Mouse (Mus musculus) spleen, adult 2 months (tissue): ENCODE measurements around the gene Pdlim7. TPM values are rescaled to one million over a fixed set of nuclear protein-coding genes. Genes with fewer than 3 reads are reported as not detected.

ENCODE experiments used
- DNase-seq, 2 experiments: peaks; one replicate each; pipeline versions ENCODE4 v3.0.0 to v3.0.0-alpha.2; 2012 to 2021; ENCODE audit warnings: low spot score in 2 of 2, low read depth in 1 of 2
- H3K27ac ChIP-seq: fragments of 200-500 bp; 2 replicates; pipeline ENCODE4 v1.5.1; 2012; ENCODE audit warnings: low read length, inconsistent platforms; ENCODE audit not compliant: insufficient read depth
- H3K27me3 ChIP-seq: fragments of 200-500 bp; 2 replicates; pipeline ENCODE4 v1.6.1; 2012; ENCODE audit warnings: mild to moderate bottlenecking, moderate library complexity, low read length, inconsistent platforms; ENCODE audit not compliant: control insufficient read depth, insufficient read depth
- H3K36me3 ChIP-seq: fragments of 200-500 bp; 2 replicates; pipeline ENCODE4 v1.6.1; 2012; ENCODE audit warnings: mild to moderate bottlenecking, low read length, inconsistent platforms; ENCODE audit not compliant: control insufficient read depth, insufficient read depth
- H3K4me1 ChIP-seq: fragments of 200-500 bp; 2 replicates; pipeline ENCODE4 v1.6.1; 2011; ENCODE audit warnings: inconsistent platforms; ENCODE audit not compliant: control insufficient read depth, insufficient read depth, insufficient read length
- H3K4me3 ChIP-seq: fragments of 200-500 bp; 2 replicates; pipeline ENCODE4 v1.5.1; 2011; ENCODE audit warnings: mild to moderate bottlenecking, inconsistent platforms; ENCODE audit not compliant: insufficient read depth, insufficient read length; ENCODE audit errors: extremely low read depth
- CTCF ChIP-seq: fragments of 200-500 bp; IDR thresholded peaks from 2 replicates; pipeline ENCODE4 v1.5.1; 2011; ENCODE audit warnings: mild to moderate bottlenecking, inconsistent platforms; ENCODE audit not compliant: insufficient read depth, insufficient read length, insufficient replicate concordance; ENCODE audit errors: extremely low read depth
- POLR2A ChIP-seq: fragments of 200-500 bp; IDR thresholded peaks from 2 replicates; pipeline ENCODE4 v1.6.1; 2011; ENCODE audit warnings: low read depth, low read length, inconsistent platforms
- WGBS: fragments of 180-500 bp; shearing (Covaris S2); methylation state at CpG from one replicate; pipeline ENCODE4 v1.1.7; 2018; 5-methylcytosine and 5-hydroxymethylcytosine counted together
- polyA plus RNA-seq: library from polyadenylated mRNA; depleted of rRNA; stranded (reverse); fragments of >200 nt; gene quantifications from 2 replicates; pipeline ENCODE4 v1.2.3, GENCODE M21; 2012

Pdlim7 gene
- polyA plus RNA-seq, 1 experiment, result 38.3 TPM

GRCm38 (mm10) chr13:55502405-55502804 lies 11.1 kb downstream of the Pdlim7 start:
- H3K27ac ChIP-seq, result no peak overlapping the region
- 71% methylated on average over 8 of the region's 8 CpGs for WGBS
- H3K36me3 ChIP-seq, result peaks cover 27% of the 10 kb centered on the region

GRCm38 (mm10) chr13:55500575-55500974 lies 12.9 kb downstream of the Pdlim7 start:
- no peaks in the 10 kb centered on the region for H3K4me1 ChIP-seq
- no peak for DNase-seq
- TF ChIP-seq POLR2A (no peak), CTCF (no peak)
- no peak overlapping the region for H3K4me3 ChIP-seq
- 88% methylated on average over 10 of the region's 10 CpGs for WGBS
- peaks cover 17% of the 10 kb centered on the region for H3K36me3 ChIP-seq
- no peaks in the 10 kb centered on the region for H3K27me3 ChIP-seq
- no peak overlapping the region for H3K27ac ChIP-seq

More at GRCm38 (mm10) chr13:55502405-55502804, 11.1 kb downstream of the Pdlim7 start:
- no peak for TF ChIP-seq CTCF
- no peak for TF ChIP-seq POLR2A
- DNase-seq, result no peak
- no peaks in the 10 kb centered on the region for H3K4me1 ChIP-seq
- no peaks in the 10 kb centered on the region for H3K27me3 ChIP-seq
- no peak overlapping the region for H3K4me3 ChIP-seq

- TF ChIP-seq CTCF, result no peak
- TF ChIP-seq POLR2A, result no peak
- DNase-seq, result no peak
- Histone ChIP-seq H3K27ac (no peak overlapping the region), H3K27me3 (no peaks in the 10 kb centered on the region; the same call in 1 of the 2 replicates), H3K36me3 (peaks cover 11% of the 10 kb centered on the region; the same call in 1 of the 2 replicates), H3K4me1 (no peaks in the 10 kb centered on the region), H3K4me3 (no peak overlapping the region)
- 86% methylated on average over 11 of the region's 11 CpGs for WGBS
Measured at GRCm38 (mm10) chr13:55498906-55499305, 14.6 kb downstream of the Pdlim7 start.

GRCm38 (mm10) chr13:55496661-55497060 lies 16.8 kb downstream of the Pdlim7 start:
- Histone ChIP-seq H3K27me3 (peaks cover 2% of the 10 kb centered on the region), H3K36me3 (0 out of 2 replicates have a peak, but pooled peaks cover 4% of the 10 kb centered on the region), H3K4me1 (no peaks in the 10 kb centered on the region), H3K27ac (no peak overlapping the region), H3K4me3 (no peak overlapping the region)
- DNase-seq, result no peak
- 86% methylated on average over 6 of the region's 6 CpGs for WGBS
- TF ChIP-seq POLR2A (no peak), CTCF (no peak)

GRCm38 (mm10) chr13:55495702-55496101 lies 17.8 kb downstream of the Pdlim7 start:
- TF ChIP-seq POLR2A (no peak), CTCF (no peak)
- no peak overlapping the region for H3K4me3 ChIP-seq
- H3K36me3 ChIP-seq, result 0 out of 2 replicates have a peak, but pooled peaks cover 4% of the 10 kb centered on the region
- H3K27ac ChIP-seq, result no peak overlapping the region
- 82% methylated on average over 4 of the region's 4 CpGs for WGBS
- no peaks in the 10 kb centered on the region for H3K4me1 ChIP-seq
- DNase-seq, result no peak
- peaks cover 2% of the 10 kb centered on the region for H3K27me3 ChIP-seq

GRCm38 (mm10) chr13:55494883-55495621 lies 18.4 kb downstream of the Pdlim7 start:
- TF ChIP-seq POLR2A (no peak), CTCF (no peak)
- WGBS, result 28% methylated on average over 18 of the region's 18 CpGs

GRCm38 (mm10) chr13:55494257-55494656 lies 19.2 kb downstream of the Pdlim7 start:
- Histone ChIP-seq H3K27ac (no peak overlapping the region), H3K27me3 (peaks cover 2% of the 10 kb centered on the region), H3K4me1 (no peaks in the 10 kb centered on the region), H3K4me3 (no peak overlapping the region), H3K36me3 (0 out of 2 replicates have a peak, but pooled peaks cover 4% of the 10 kb centered on the region)
- 60% methylated on average over 2 of the region's 2 CpGs for WGBS
- TF ChIP-seq POLR2A (no peak), CTCF (no peak)
- no peak for DNase-seq

More at GRCm38 (mm10) chr13:55494883-55495621, 18.4 kb downstream of the Pdlim7 start:
- 0 out of 2 replicates have a peak, but pooled peaks cover 4% of the 10 kb centered on the region for H3K36me3 ChIP-seq
- H3K4me3 ChIP-seq, result no peak overlapping the region
- no peak for DNase-seq
- H3K4me1 ChIP-seq, result no peaks in the 10 kb centered on the region
- peaks cover 2% of the 10 kb centered on the region for H3K27me3 ChIP-seq
- no peak overlapping the region for H3K27ac ChIP-seq
